Mouse (Mus musculus) ES-E14 (cell line): ENCODE data around the gene Rnls.

ENCODE experiments used
- CHD2 ChIP-seq: IDR thresholded peaks from 2 replicates; pipeline ENCODE4 v1.6.1; 2014; ENCODE audit warnings: mild to moderate bottlenecking, low read depth, low read length, inconsistent platforms
- MAFK ChIP-seq: IDR thresholded peaks from 2 replicates; pipeline ENCODE4 v1.6.1; 2014; ENCODE audit warnings: mild to moderate bottlenecking, low read depth, low read length, inconsistent platforms; ENCODE audit not compliant: insufficient read depth
- ZNF384 ChIP-seq: IDR thresholded peaks from 2 replicates; pipeline ENCODE4 v1.6.1; 2012; ENCODE audit warnings: low read depth, low read length, inconsistent platforms

DNA sequence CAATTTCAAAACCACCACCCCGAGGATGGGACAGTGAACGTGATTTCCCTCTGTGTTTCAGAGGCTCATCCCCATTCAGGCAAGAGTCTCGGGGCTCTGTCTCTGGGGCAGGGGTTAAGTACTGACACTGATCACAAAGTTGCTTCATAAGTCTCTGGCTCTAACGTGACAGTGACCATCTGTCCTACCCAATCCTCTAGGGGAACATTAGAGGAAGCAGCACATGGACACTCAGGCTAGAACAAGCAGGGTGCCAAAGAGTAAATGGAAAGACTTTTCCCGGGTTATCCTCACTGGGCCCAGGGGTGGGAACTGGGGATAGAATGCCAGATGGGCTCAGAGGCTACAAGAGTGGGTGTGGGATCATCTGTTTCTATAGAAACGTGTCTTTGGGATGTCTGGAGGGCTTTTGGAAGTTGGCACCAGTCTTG lies 282.1 kb downstream of the Rnls start:
- TF ChIP-seq MAFK (no peak), CHD2 (no peak), ZNF384 (no peak)
